Mouse (Mus musculus): ENCODE data around the gene Crabp2. TPM values are rescaled to one million over a fixed set of nuclear protein-coding genes. Genes with fewer than 3 reads are reported as not detected.
A peak's percentile ranks its signal among the peaks of the same experiment; 100 is the strongest.
"Not testable (repeated sequence)": the region's sequence is repeated elsewhere in the genome, so short reads cannot be mapped to it uniquely, and the experiment has no call there.

The Crabp2 gene
- total RNA-seq (2015; ENCODE audit: low replicate concordance): not detected in 2 replicates
- not detected in 2 replicates for total RNA-seq (2017; ENCODE audit: low replicate concordance)

GRCm38 (mm10) chr3:87948378-87949265 lies at the start of gene Crabp2:
Crabp2 (plus strand) TSS chr3:87948666.
- no peak for ATAC-seq (replicated peaks; ENCODE audit: low FRiP score, poor library complexity, severe bottlenecking)

- ATAC-seq (replicated peaks; ENCODE audit: low FRiP score, poor library complexity, severe bottlenecking): no peak
Measured at GRCm38 (mm10) chr3:87899266-87899665, 49.2 kb upstream of the Crabp2 start.

GRCm38 (mm10) chr3:87899776-87900175 lies 48.7 kb upstream of the Crabp2 start:
- no peak for ATAC-seq (replicated peaks; ENCODE audit: low FRiP score, poor library complexity, severe bottlenecking)

GRCm38 (mm10) chr3:87901036-87901624 lies 47.3 kb upstream of the Crabp2 start:
- ATAC-seq (replicated peaks; ENCODE audit: low FRiP score, poor library complexity, severe bottlenecking): peak; percentile 80

GRCm38 (mm10) chr3:87901959-87902358 lies 46.5 kb upstream of the Crabp2 start:
- ATAC-seq (replicated peaks; ENCODE audit: low FRiP score, poor library complexity, severe bottlenecking): not testable (repeated sequence)

- ATAC-seq (replicated peaks; ENCODE audit: low FRiP score, poor library complexity, severe bottlenecking): no peak
Measured at GRCm38 (mm10) chr3:87903821-87904220, 44.6 kb upstream of the Crabp2 start.

- peak; percentile 85 for ATAC-seq (replicated peaks; ENCODE audit: low FRiP score, poor library complexity, severe bottlenecking)
Measured at GRCm38 (mm10) chr3:87905880-87906485, 42.5 kb upstream of the Crabp2 start, which contains the start of gene Hdgf. Hdgf (plus strand) TSS chr3:87906321.

- no peak for ATAC-seq (replicated peaks; ENCODE audit: low FRiP score, poor library complexity, severe bottlenecking)
Measured at GRCm38 (mm10) chr3:87906601-87906980, 41.9 kb upstream of the Crabp2 start.

- peak; percentile 35 for ATAC-seq (replicated peaks; ENCODE audit: low FRiP score, poor library complexity, severe bottlenecking)
Measured at GRCm38 (mm10) chr3:87906981-87907857, 41.2 kb upstream of the Crabp2 start.

GRCm38 (mm10) chr3:87907906-87908305 lies 40.6 kb upstream of the Crabp2 start:
- 0 out of 2 replicates have a peak, but pooled peaks have one; percentile 5 for ATAC-seq (replicated peaks; ENCODE audit: low FRiP score, poor library complexity, severe bottlenecking)

- no peak for ATAC-seq (replicated peaks; ENCODE audit: low FRiP score, poor library complexity, severe bottlenecking)
Measured at GRCm38 (mm10) chr3:87909381-87909780, 39.1 kb upstream of the Crabp2 start.

GRCm38 (mm10) chr3:87909874-87910273 lies 38.6 kb upstream of the Crabp2 start:
- no peak for ATAC-seq (replicated peaks; ENCODE audit: low FRiP score, poor library complexity, severe bottlenecking)

- ATAC-seq (replicated peaks; ENCODE audit: low FRiP score, poor library complexity, severe bottlenecking): 0 out of 2 replicates have a peak, but pooled peaks have one; percentile 41
Measured at GRCm38 (mm10) chr3:87910573-87911141, 37.8 kb upstream of the Crabp2 start.

GRCm38 (mm10) chr3:87913491-87913890 lies 35.0 kb upstream of the Crabp2 start:
- ATAC-seq (replicated peaks; ENCODE audit: low FRiP score, poor library complexity, severe bottlenecking): no peak

- ATAC-seq (replicated peaks; ENCODE audit: low FRiP score, poor library complexity, severe bottlenecking): no peak; the same call in 1 of the 2 replicates
Measured at GRCm38 (mm10) chr3:87913891-87914290, 34.6 kb upstream of the Crabp2 start.

- no peak for ATAC-seq (replicated peaks; ENCODE audit: low FRiP score, poor library complexity, severe bottlenecking)
Measured at GRCm38 (mm10) chr3:87916990-87917389, 31.5 kb upstream of the Crabp2 start.

- ATAC-seq (replicated peaks; ENCODE audit: low FRiP score, poor library complexity, severe bottlenecking): no peak
Measured at GRCm38 (mm10) chr3:87918551-87918950, 29.9 kb upstream of the Crabp2 start.

- ATAC-seq (replicated peaks; ENCODE audit: low FRiP score, poor library complexity, severe bottlenecking): peak; percentile 89
Measured at GRCm38 (mm10) chr3:87919336-87920108, 28.9 kb upstream of the Crabp2 start, which contains the start of gene Mrpl24. Mrpl24 (plus strand) TSS chr3:87919506.

Data from erythroblast, adult 5-6 weeks (primary cell).